Mouse (Mus musculus): ENCODE measurements around the gene Dbx2. TPM values are rescaled to one million over a fixed set of nuclear protein-coding genes. Genes with fewer than 3 reads are reported as not detected.
A peak's percentile ranks its signal among the peaks of the same experiment; 100 is the strongest.

Dbx2 gene
- polyA plus RNA-seq, 1 experiment from 2014 or later: not detected

GRCm38 (mm10) chr15:95586906-95587305 lies 68.9 kb downstream of the Dbx2 start:
- H3K27me3 ChIP-seq (replicated peaks; ENCODE audit: insufficient read depth, low read length): no peaks in the 10 kb centered on the region
- 92% methylated on average over 15 of the region's 15 CpGs for WGBS

DNA sequence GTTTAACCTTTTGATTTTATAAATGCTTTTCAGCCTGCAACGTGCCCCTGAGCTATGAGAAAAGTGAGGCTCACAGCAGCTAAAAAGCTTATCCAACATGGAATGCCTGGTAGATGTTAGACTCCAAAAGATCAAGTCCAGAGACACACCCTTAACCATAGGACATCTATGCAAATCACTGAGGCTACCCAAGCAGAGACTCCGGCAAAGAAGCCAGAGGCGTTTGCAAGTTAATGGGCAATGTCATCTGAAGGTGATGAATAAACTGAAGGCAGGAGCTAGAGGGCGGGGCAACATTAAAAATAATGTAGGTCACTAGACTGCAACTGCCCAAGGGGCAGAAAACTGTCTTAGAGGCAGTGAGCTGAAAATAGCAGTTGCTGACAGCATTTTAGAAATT lies 70.9 kb downstream of the Dbx2 start:
- Histone ChIP-seq H3K9me3 (ENCODE audit: low read length) (no peaks in the 10 kb centered on the region), H3K9ac (replicated peaks; ENCODE audit: low read depth) (no peak overlapping the region), H3K4me2 (replicated peaks; ENCODE audit: low read depth, low read length) (no peak overlapping the region), H3K4me1 (ENCODE audit: insufficient read depth, low read depth, low read length) (no peaks in the 10 kb centered on the region), H3K36me3 (ENCODE audit: insufficient read depth, low read length) (no peaks in the 10 kb centered on the region), H3K27me3 (replicated peaks; ENCODE audit: insufficient read depth, low read length) (no peaks in the 10 kb centered on the region), H3K27ac (ENCODE audit: low read length) (no peak overlapping the region), H3K4me3 (ENCODE audit: low read depth, low read length) (no peak overlapping the region)
- DNase-seq (ENCODE audit: low spot score): no peak
- no peak for ATAC-seq
- TF ChIP-seq CTCF (IDR thresholded peaks at IDR 0.05) (no peak), EP300 (IDR thresholded peaks at IDR 0.05) (no peak)
- WGBS: 55% methylated on average over 4 of the region's 4 CpGs

More at GRCm38 (mm10) chr15:95586906-95587305, 68.9 kb downstream of the Dbx2 start:
- no peak for TF ChIP-seq EP300 (IDR thresholded peaks at IDR 0.05)
- no peak for TF ChIP-seq CTCF (IDR thresholded peaks at IDR 0.05)
- no peak for ATAC-seq
- H3K36me3 ChIP-seq (ENCODE audit: insufficient read depth, low read length): no peaks in the 10 kb centered on the region
- no peak for DNase-seq (ENCODE audit: low spot score)
- H3K9ac ChIP-seq (replicated peaks; ENCODE audit: low read depth): no peak overlapping the region
- no peak overlapping the region for H3K27ac ChIP-seq (ENCODE audit: low read length)
- H3K4me1 ChIP-seq (ENCODE audit: insufficient read depth, low read depth, low read length): no peaks in the 10 kb centered on the region
- no peaks in the 10 kb centered on the region for H3K9me3 ChIP-seq (ENCODE audit: low read length)
- no peak overlapping the region for H3K4me3 ChIP-seq (ENCODE audit: low read depth, low read length)
- no peak overlapping the region for H3K4me2 ChIP-seq (replicated peaks; ENCODE audit: low read depth, low read length)

- 16% methylated on average over 5 of the region's 5 CpGs for WGBS
- Histone ChIP-seq H3K36me3 (ENCODE audit: insufficient read depth, low read length) (no peaks in the 10 kb centered on the region), H3K27ac (ENCODE audit: low read length) (no peak overlapping the region), H3K4me2 (replicated peaks; ENCODE audit: low read depth, low read length) (no peak overlapping the region), H3K9ac (replicated peaks; ENCODE audit: low read depth) (no peak overlapping the region), H3K9me3 (ENCODE audit: low read length) (no peaks in the 10 kb centered on the region), H3K4me3 (ENCODE audit: low read depth, low read length) (no peak overlapping the region), H3K4me1 (ENCODE audit: insufficient read depth, low read depth, low read length) (no peaks in the 10 kb centered on the region), H3K27me3 (replicated peaks; ENCODE audit: insufficient read depth, low read length) (no peaks in the 10 kb centered on the region)
- DNase-seq (ENCODE audit: low spot score) (peak; percentile 53), ATAC-seq (no peak)
- TF ChIP-seq CTCF (IDR thresholded peaks at IDR 0.05): peak; percentile 78
- TF ChIP-seq EP300 (IDR thresholded peaks at IDR 0.05): no peak
Observed at GRCm38 (mm10) chr15:95574661-95575060, 81.1 kb downstream of the Dbx2 start.

Other genes starting within 250 kb of the Dbx2 start
- gene Nell2, start 127.4 kb downstream of the Dbx2 start, polyA plus RNA-seq (2015; fragmentation: Nextera tagmentation; extraction: Ambion mirVana): 0.14 and 0.17 TPM in 2 replicates
- gene Ano6, start 134.9 kb upstream of the Dbx2 start, polyA plus RNA-seq (2015; fragmentation: Nextera tagmentation; extraction: Ambion mirVana): 37.5 and 38.9 TPM in 2 replicates

Data from lung, postnatal 0 days (tissue).